9 mouse cellular contexts compared by ENCODE assay signal in the genomic region with DNA sequence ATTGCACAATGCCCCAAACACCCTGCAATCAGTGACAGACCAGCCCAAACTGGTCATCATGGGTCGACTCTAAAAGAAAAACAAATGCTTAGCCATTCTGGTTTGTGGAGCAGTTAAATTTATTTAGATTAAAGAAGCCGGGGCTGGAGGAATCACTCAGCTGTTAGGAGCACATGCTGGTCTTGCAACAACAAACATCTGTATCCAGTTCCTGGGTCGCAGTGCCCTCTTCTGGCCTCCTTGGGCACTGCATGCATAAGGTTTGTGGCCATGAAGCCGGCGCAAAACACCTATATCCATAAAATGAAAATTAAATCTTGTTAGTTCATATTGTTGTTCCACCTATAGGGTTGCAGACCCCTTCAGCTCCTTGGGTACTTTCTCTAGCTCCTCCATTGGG. TPM values are rescaled to one million over a fixed set of nuclear protein-coding genes. Genes with fewer than 3 reads are reported as not detected.
DNase-seq lines count a peak whose midpoint lies in the region; ATAC-seq and TF ChIP-seq lines count a peak whose summit lies in the region.
"Had no signal": no experiment of that assay in that cellular context is flagged by ENCODE, and none has a peak within 500 bp of the region (broad histone marks: within the 10 kb centered on the region; RNA-seq: fewer than 3 reads in every experiment).

No protein-coding gene starts in this region.

- H3K4me2 ChIP-seq in hindbrain, embryonic 14.5 days (replicated peaks) = no peak overlapping the region
- H3K4me2 ChIP-seq in hindbrain, embryonic 12.5 days (replicated peaks) = no peak overlapping the region
- H3K4me2 ChIP-seq in CH12.LX (ENCODE audit: insufficient read depth, low read depth, poor library complexity, severe bottlenecking) = no peak overlapping the region
- H3K4me2 ChIP-seq: midbrain, embryonic 12.5 days had no signal

- DNase-seq in hindbrain, embryonic 14.5 days (ENCODE audit: low spot score) = peak; percentile 47
- peak; percentile 76 for DNase-seq in CH12.LX (ENCODE audit: extremely low read depth)
- peak; percentile 55 for DNase-seq in adipocyte (ENCODE audit: low spot score)
- peak; percentile 58 for DNase-seq in embryo, embryonic 9.5 days (ENCODE audit: extremely low spot score)
- peak; percentile 42 for DNase-seq in left cerebral cortex, postnatal 4 days
- DNase-seq in retina, adult 2 months (ENCODE audit: low read depth, low spot score) = peak; percentile 20
- peak; percentile 39 for DNase-seq in urinary bladder, postnatal 25 days (ENCODE audit: low spot score)

- H3K9ac ChIP-seq in hindbrain, embryonic 14.5 days = no peak overlapping the region
- H3K9ac ChIP-seq in hindbrain, embryonic 12.5 days = no peak overlapping the region
- H3K9ac ChIP-seq in CH12.LX (ENCODE audit: insufficient read depth, low read depth) = no peak overlapping the region
- H3K9ac ChIP-seq: midbrain, embryonic 12.5 days had no signal

- no peak overlapping the region for H3K4me3 ChIP-seq in hindbrain, embryonic 14.5 days (replicated peaks; ENCODE audit: low read length)
- H3K4me3 ChIP-seq in hindbrain, embryonic 12.5 days = no peak overlapping the region
- no peak overlapping the region for H3K4me3 ChIP-seq in CH12.LX (replicated peaks in 1 of 3; ENCODE audit: low read depth in 2 of 3, low read length in 2 of 3, poor library complexity in 1 of 3)
- H3K4me3 ChIP-seq: midbrain, embryonic 12.5 days had no signal

- dilution Hi-C loops in CH12.LX (cut with MboI; ENCODE audit: extremely low pct_ligation_motif_present, extremely low pct_unique_long_range_greater_than_20kb, low sequenced_read_pairs) = no loop called here

- TF ChIP-seq RAD21 in CH12.LX (IDR thresholded peaks at IDR 0.05; ENCODE audit: low read depth, low read length) = peak; percentile 90

- no peaks in the 10 kb centered on the region for H3K36me3 ChIP-seq in hindbrain, embryonic 14.5 days (replicated peaks; ENCODE audit: control insufficient read depth, insufficient read depth)
- H3K36me3 ChIP-seq in hindbrain, embryonic 12.5 days = no peaks in the 10 kb centered on the region
- no peaks in the 10 kb centered on the region for H3K36me3 ChIP-seq in CH12.LX (replicated peaks in 1 of 2; ENCODE audit: control insufficient read depth in 1 of 2, insufficient read depth in 1 of 2, low read length in 1 of 2)
- H3K36me3 ChIP-seq: midbrain, embryonic 12.5 days had no signal

- no peak for TF ChIP-seq POLR2A in CH12.LX (IDR thresholded peaks at IDR 0.05; ENCODE audit: low read depth, low read length)

- H3K79me2 ChIP-seq in CH12.LX (replicated peaks; ENCODE audit: control insufficient read depth, extremely low read depth, insufficient read depth, poor library complexity, severe bottlenecking) = no peaks in the 10 kb centered on the region

- TF ChIP-seq CTCF in CH12.LX (conservative IDR thresholded peaks at IDR 0.05 in 1 of 2, IDR thresholded peaks at IDR 0.05 in 1 of 2; ENCODE audit: low read depth in 2 of 2, low read length in 2 of 2) = peak; percentile 80 to 88

- H3K9me3 ChIP-seq in hindbrain, embryonic 14.5 days (ENCODE audit: control insufficient read depth, low read length) = no peaks in the 10 kb centered on the region
- H3K9me3 ChIP-seq in hindbrain, embryonic 12.5 days (replicated peaks) = no peaks in the 10 kb centered on the region
- peaks cover 4% of the 10 kb centered on the region for H3K9me3 ChIP-seq in CH12.LX (replicated peaks; ENCODE audit: low read length)
- H3K9me3 ChIP-seq: midbrain, embryonic 12.5 days had no signal

- ATAC-seq in hindbrain, embryonic 14.5 days (ENCODE audit: low FRiP score) = no peak
- ATAC-seq in hindbrain, embryonic 12.5 days (ENCODE audit: low FRiP score) = no peak

- intact Hi-C loops in left cerebral cortex, postnatal 4 days (cut with DNase I) = no loop called here

- H3K27me3 ChIP-seq in hindbrain, embryonic 14.5 days (ENCODE audit: control insufficient read depth, insufficient read depth, low read length) = no peaks in the 10 kb centered on the region
- no peaks in the 10 kb centered on the region for H3K27me3 ChIP-seq in hindbrain, embryonic 12.5 days
- H3K27me3 ChIP-seq in CH12.LX (replicated peaks) = no peaks in the 10 kb centered on the region
- H3K27me3 ChIP-seq: midbrain, embryonic 12.5 days had no signal

- no peak overlapping the region for H3K27ac ChIP-seq in hindbrain, embryonic 14.5 days
- H3K27ac ChIP-seq in hindbrain, embryonic 12.5 days = no peak overlapping the region
- no peak overlapping the region for H3K27ac ChIP-seq in CH12.LX (ENCODE audit: insufficient read depth, low read depth)
- H3K27ac ChIP-seq: midbrain, embryonic 12.5 days had no signal

- no peak for TF ChIP-seq EP300 in CH12.LX (IDR thresholded peaks at IDR 0.05; ENCODE audit: low read length)

- WGBS in hindbrain, embryonic 14.5 days = 29% methylated on average over 5 of the region's 5 CpGs
- WGBS in hindbrain, embryonic 12.5 days = 29% methylated on average over 5 of the region's 5 CpGs

- H3K4me1 ChIP-seq in hindbrain, embryonic 14.5 days (replicated peaks; ENCODE audit: control insufficient read depth, insufficient read depth, low read length) = no peaks in the 10 kb centered on the region
- H3K4me1 ChIP-seq in hindbrain, embryonic 12.5 days = no peaks in the 10 kb centered on the region
- no peaks in the 10 kb centered on the region for H3K4me1 ChIP-seq in CH12.LX (ENCODE audit: control insufficient read depth in 1 of 2, insufficient read depth in 2 of 2)
- H3K4me1 ChIP-seq: midbrain, embryonic 12.5 days had no signal

- in situ Hi-C loops in CH12.LX (cut with MboI; ENCODE audit: low pct_ligation_motif_present, low pct_unique_long_range_greater_than_20kb, low sequenced_read_pairs) = loop anchor here (10.0 kb wide), 1 partner anchor 127 kb away; no protein-coding TSS in a partner anchor

TF ChIP-seq in CH12.LX, 34 proteins besides CTCF, POLR2A, EP300 and RAD21:
- peak; percentile 70 for TF ChIP-seq SMC3 (IDR thresholded peaks at IDR 0.05; ENCODE audit: low read depth, low read length)
- peak; percentile 61 for TF ChIP-seq MAX (IDR thresholded peaks at IDR 0.05; ENCODE audit: low read length)
- TF ChIP-seq MYC (IDR thresholded peaks at IDR 0.05; ENCODE audit: low read depth, low read length) = peak; percentile 88
- peak; percentile 48; the same call in 1 of the 2 replicates for TF ChIP-seq BHLHE40 (IDR thresholded peaks at IDR 0.05; ENCODE audit: low read depth, low read length)
- no peak for TF ChIP-seq ZC3H11A (IDR thresholded peaks at IDR 0.05; ENCODE audit: low read depth, low read length)
- 0 out of 2 replicates have a peak, but pooled peaks have one; percentile 2 for TF ChIP-seq ZNF384 (IDR thresholded peaks at IDR 0.05; ENCODE audit: low read depth, low read length)
- TF ChIP-seq E2F4 (IDR thresholded peaks at IDR 0.05; ENCODE audit: insufficient replicate concordance, low read depth, low read length) = no peak
TF ChIP-seq in CH12.LX: peak in this region for 5.

RNA-seq across cellular contexts. Expression of gene Glo1, which starts 54.9 kb away (rescaled TPM):
- polyA plus RNA-seq in hindbrain, embryonic 14.5 days (2014; fragmentation: Nextera tagmentation; extraction: Ambion mirVana) = 185 and 194 TPM in 2 replicates
- polyA plus RNA-seq in hindbrain, embryonic 12.5 days (2016; fragmentation: Nextera tagmentation; extraction: Ambion mirVana) = 186 and 189 TPM in 2 replicates
- total RNA-seq in CH12.LX (2012; rRNA removed) = 143 and 155 TPM in 2 replicates
- 283 and 307 TPM in 2 replicates for total RNA-seq in CH12.LX (2014; rRNA removed)
- polyA plus RNA-seq in CH12.LX (2012; ENCODE audit: insufficient read length, low read depth) = 170 and 194 TPM in 2 replicates
- 100 to 1,000 TPM; 107 to 121 TPM for total RNA-seq in left cerebral cortex, postnatal 4 days (2021)

RNA-seq across cellular contexts. Expression of gene Dnah8, which starts 57.5 kb away (rescaled TPM):
- polyA plus RNA-seq in hindbrain, embryonic 14.5 days (2014; fragmentation: Nextera tagmentation; extraction: Ambion mirVana) = 2.6 and 3.1 TPM in 2 replicates
- 0.64 and 0.97 TPM in 2 replicates for polyA plus RNA-seq in hindbrain, embryonic 12.5 days (2016; fragmentation: Nextera tagmentation; extraction: Ambion mirVana)
- total RNA-seq in CH12.LX (2012; rRNA removed) (not detected in 2 replicates), CH12.LX (2014; rRNA removed) (0.09 and 0.43 TPM in 2 replicates)
- 0.55 and 0.99 TPM in 2 replicates for polyA plus RNA-seq in CH12.LX (2012; ENCODE audit: insufficient read length, low read depth)
- 1 to 10 TPM; 5.3 to 5.6 TPM for total RNA-seq in left cerebral cortex, postnatal 4 days (2021)

Comparison
In these comparisons a context has a peak if more than half of its experiments do, and no peak if none do; other contexts are left out.
1. DNase-seq: peak in every context shown above with its lines; median percentile 76 in CH12.LX; 58 in embryo, embryonic 9.5 days; 55 in adipocyte; 47 in hindbrain, embryonic 14.5 days; 42 in left cerebral cortex, postnatal 4 days; 39 in urinary bladder, postnatal 25 days; 20 in retina, adult 2 months.